Mouse (Mus musculus) cerebellum, adult 9-11 months (tissue): ENCODE data around the gene Pdgfd.
"Not testable (repeated sequence)": the region's sequence is repeated elsewhere in the genome, so short reads cannot be mapped to it uniquely, and the experiment has no call there.

ENCODE experiments used
- DNase-seq: peaks from one replicate; pipeline ENCODE4 v3.0.0; 2022

Gene Pdgfd

GRCm38 (mm10) chr9:6168391-6169037 is at the start of gene Pdgfd:
Pdgfd (plus strand) TSS chr9:6168584.
- peak; percentile 3 for DNase-seq

DNA sequence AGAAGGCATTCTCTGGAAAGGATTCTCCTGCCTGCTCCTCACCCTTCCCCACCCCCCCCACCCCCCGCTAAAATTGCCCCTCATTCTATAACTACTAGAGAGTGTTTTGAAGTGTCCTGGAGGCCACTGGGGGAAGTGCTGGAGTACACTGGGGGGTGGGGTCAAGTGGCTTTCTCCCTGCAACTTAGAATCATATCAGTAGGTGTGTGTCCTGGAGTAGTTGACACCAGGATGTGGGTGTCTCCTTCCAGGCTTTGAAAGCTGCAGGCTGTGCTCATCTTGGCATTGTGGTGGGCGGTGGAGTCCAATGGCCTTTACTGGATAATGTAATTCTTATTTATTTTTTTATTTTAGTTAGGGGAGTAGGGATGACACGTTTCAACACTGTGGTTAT is 651 bp downstream of the Pdgfd start:
- no peak for DNase-seq

GRCm38 (mm10) chr9:6170962-6171361 is 2.6 kb downstream of the Pdgfd start:
- DNase-seq, result no peak

- DNase-seq, result no peak
These were observed 4.9 kb downstream of the Pdgfd start for GRCm38 (mm10) chr9:6173276-6173675.

GRCm38 (mm10) chr9:6175731-6176130 is 7.3 kb downstream of the Pdgfd start:
- DNase-seq, result no peak

GRCm38 (mm10) chr9:6182307-6182923 is 14.0 kb downstream of the Pdgfd start:
- DNase-seq, result no peak

DNA sequence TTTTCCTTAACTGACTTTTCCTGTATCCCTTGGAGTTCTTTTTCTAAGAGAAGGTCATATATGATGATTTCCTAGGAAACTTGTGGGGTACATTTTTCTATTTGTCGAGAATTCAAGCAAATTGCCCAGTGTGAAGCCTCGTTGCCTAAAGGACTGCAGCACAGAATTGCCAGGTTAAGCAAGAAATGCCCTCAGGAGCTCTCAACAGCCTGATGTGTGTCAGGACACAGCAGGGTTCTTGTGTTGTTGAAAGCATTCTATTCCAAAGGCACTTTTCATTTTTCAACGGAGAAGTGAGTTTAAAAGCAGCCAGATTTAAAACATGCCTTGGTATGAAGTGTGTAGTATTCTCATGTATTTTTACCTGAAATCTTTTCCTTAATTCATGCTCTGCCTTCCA is 19.6 kb downstream of the Pdgfd start:
- DNase-seq, result peak; percentile 6

DNA sequence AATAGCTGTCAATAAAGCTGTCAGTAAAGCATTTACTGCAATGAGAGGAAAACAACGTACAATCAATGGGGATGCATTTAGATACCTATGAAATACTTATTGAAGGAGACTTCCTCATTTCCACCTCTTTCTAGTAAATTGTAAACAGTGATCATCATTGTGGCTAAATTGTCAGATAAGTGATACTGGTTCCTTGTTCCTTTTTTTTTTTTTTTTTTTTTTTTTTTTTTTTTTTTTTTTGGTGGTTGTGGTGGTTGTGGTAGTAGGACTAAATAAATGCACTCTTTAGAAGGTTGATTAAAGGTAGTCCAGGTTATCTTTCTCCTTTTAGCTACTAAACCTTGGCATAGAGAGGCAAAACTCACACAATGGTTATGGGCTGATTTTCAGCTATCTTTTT is 25.0 kb downstream of the Pdgfd start:
- no peak for DNase-seq

DNA sequence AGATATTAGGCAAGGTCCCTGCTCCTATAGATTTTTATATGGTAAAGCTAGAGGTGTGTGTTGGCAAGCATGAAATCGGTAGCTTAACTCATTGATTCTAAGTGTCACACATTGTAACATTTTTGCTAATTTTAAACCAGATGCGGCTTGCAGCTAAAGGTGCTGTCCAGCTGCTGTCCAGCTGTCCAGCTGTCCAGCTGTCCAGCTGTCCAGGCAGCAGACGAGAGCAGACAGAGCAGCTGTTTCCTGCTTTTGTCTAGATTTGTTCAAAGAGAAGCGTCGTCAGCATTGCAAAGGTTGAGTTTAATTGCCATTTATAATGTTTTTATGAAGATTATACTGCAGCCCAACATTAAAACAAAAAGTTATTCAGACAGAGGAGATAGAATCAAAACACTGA is 44.5 kb downstream of the Pdgfd start:
- DNase-seq, result no peak

DNA sequence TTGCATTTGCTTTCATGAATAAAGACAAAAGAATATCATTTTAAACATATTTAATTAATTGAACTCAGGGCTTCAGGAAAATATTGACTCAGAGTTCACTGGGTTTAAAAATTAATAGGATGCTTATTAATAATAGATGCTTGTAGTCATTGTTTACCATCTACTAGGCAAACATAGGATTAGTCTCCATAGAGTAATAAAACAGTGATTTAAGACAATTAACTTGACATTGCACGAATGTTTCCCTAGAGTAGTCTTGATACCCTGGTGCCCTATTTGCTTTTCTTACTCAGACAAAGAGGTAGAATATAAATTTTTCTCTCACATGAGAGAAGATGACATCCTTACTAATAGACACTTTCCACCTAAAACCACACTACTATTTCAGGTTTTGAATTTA is 49.1 kb downstream of the Pdgfd start:
- DNase-seq, result no peak

DNA sequence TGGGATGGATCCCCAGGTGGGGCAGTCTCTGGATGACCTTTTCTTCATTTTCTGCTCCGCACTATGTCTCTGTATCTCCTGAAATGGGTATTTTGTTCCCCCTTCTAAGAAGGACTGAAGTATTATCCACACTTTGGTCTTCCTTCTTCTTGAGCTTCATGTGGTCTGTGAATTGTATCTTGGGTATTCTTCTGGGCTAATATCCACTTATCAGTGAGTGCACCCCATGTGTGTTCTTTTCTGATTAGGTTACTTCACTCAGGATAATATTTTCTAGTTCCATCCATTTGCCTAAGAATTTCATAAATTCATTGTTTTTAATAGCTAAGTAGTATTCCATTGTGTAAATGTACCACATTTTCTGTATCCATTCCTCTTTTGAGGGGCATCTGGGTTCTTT is 67.6 kb downstream of the Pdgfd start:
- DNase-seq, result not testable (repeated sequence)

DNA sequence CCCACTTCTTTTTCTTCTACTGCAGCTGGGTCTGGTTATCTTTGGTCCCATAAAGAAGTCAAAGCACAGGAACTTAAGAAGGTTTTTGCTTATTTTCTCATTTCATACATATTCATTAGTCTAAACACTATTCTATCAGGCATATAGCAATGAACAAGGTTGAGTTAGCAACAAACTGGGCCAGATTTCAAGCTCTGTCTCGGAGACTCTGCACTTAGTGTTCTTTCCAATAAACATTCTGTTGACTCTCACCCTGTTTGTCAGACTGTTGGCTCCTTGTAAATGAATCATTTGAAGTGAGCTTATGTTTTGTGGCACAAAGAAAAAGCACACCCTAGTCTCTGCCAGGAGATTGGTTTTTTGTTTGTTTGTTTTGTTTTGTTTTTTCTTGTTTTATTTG is 81.9 kb downstream of the Pdgfd start:
- DNase-seq, result no peak

- DNase-seq, result no peak
These were observed 83.6 kb downstream of the Pdgfd start for GRCm38 (mm10) chr9:6251990-6252389.

GRCm38 (mm10) chr9:6257072-6257471 is 88.7 kb downstream of the Pdgfd start:
- DNase-seq, result no peak

DNA sequence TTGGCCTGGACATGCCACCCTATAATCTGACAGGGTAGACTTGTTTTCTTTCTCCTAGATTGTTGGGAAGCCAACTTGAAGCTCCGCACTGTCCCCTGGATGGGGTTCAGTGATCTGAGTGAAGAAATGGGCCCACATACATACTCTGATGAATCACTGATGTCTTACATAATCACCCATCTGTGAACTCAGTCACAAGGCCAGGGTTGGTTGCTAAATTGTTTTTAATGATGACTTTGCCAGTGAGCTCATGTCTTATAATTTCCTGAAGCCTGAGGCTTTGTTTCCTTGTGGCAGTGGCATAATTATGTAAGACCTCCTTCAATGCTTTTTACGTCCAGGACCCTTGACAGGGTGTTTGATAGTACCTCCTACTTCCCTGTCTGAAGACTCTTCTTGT is 96.4 kb downstream of the Pdgfd start:
- no peak for DNase-seq

GRCm38 (mm10) chr9:6269796-6270280 is 101.5 kb downstream of the Pdgfd start, which contains the start of gene Ddi1:
Ddi1 (minus strand) TSS chr9:6269846.
- no peak for DNase-seq

- DNase-seq, result no peak
These were observed 108.0 kb downstream of the Pdgfd start for GRCm38 (mm10) chr9:6276395-6276794.

DNA sequence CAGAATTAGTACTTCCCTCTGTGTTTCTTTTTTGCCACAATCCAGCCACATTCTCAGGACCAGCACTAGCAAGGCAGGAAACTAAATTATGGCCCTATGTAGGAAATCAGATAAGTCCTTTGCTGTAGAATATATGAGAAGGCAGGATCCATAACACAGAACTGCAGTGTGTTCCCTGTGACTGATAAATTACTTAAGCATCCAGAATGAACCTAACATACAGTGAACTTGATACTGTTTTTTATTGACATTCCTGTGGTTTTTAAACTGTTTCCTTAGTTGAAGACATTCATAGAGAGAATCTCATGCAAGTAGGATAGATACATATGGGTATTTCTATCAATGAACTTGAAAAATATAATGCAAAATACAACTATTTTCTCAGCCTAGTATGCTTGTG is 109.1 kb downstream of the Pdgfd start:
- no peak for DNase-seq

- no peak for DNase-seq
These were observed 118.4 kb downstream of the Pdgfd start for GRCm38 (mm10) chr9:6286770-6287169.

DNA sequence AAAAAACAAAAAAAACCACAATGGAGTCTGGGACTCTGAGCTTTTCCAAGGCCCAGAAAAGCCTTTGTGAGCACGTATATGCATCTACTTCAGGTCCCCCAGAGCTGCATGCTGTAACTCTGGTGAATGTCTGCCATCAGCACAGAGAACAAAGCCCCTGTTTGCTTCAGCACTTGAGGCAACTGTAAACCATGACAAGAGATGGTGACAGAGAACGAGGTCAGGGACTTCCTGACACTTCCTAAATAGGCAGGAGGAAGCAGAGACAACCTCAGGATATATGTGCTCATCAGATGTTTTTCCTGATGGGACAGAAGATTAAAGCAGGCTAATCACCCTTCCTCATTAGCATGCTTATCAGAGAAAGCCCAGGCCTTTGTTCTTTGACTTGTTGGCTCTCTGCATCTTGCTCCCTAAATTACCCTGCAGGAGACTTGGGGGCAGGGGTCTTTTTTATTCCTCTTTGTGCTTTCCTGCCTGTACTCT is 120.9 kb downstream of the Pdgfd start:
- no peak for DNase-seq

- no peak for DNase-seq
These were observed 130.2 kb downstream of the Pdgfd start for GRCm38 (mm10) chr9:6298547-6298946.

GRCm38 (mm10) chr9:6302050-6302449 is 133.7 kb downstream of the Pdgfd start:
- DNase-seq, result no peak

- DNase-seq, result no peak
These were observed 136.2 kb downstream of the Pdgfd start for GRCm38 (mm10) chr9:6304590-6304989.

DNA sequence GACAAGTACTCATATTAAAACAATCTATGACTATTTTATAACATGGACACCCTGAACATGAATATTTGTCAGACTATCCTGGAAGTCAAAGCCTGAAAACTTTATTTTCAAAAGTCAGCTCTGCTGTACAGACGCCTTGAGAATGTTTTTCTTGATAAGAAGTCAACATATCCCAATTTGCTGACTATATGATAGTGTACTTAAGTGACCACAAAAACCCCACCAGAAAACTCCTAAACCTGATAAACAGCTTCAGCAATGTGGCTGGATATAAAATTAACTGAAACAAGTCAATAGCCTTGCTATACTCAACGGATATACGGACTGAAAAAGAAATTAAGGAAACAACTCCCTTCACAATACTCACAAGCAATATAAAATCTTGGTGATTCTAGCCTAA is 137.5 kb downstream of the Pdgfd start:
- no peak for DNase-seq

- DNase-seq, result no peak
These were observed 148.7 kb downstream of the Pdgfd start for GRCm38 (mm10) chr9:6317114-6317513.
